Mouse (Mus musculus) intestine, embryonic 16.5 days (tissue): ENCODE measurements at regions not wholly inside any gene's neighbourhood (a gene's known extent, or its start where the extent isn't known, plus 50 kb on each side); places are given as distances from the start of the nearest gene placed in this dataset.
A peak's percentile ranks its signal among the peaks of the same experiment; 100 is the strongest.

Experiments
- ATAC-seq: fragments of 200-750 bp; cut with Nextera tagmentation; 2 replicates; pipeline ENCODE4 v1.8.0; 2017; ENCODE audit warnings: moderate TSS enrichment, moderate library complexity
- H3K27ac ChIP-seq: fragments of 300-500 bp; sonication (generic); 2 replicates; pipeline ENCODE4 v1.5.1; 2014; ENCODE audit warnings: mild to moderate bottlenecking, low read length
- H3K27me3 ChIP-seq: fragments of 300-500 bp; sonication (generic); replicated peaks from 2 replicates; pipeline ENCODE4 v1.6.1; 2014; ENCODE audit warnings: low read length, control low read depth, mixed read lengths; ENCODE audit not compliant: control insufficient read depth, insufficient read depth
- H3K36me3 ChIP-seq: fragments of 300-500 bp; sonication (generic); 2 replicates; pipeline ENCODE4 v1.6.1; 2014; ENCODE audit warnings: low read length, control low read depth; ENCODE audit not compliant: control insufficient read depth, insufficient read depth
- H3K4me1 ChIP-seq: fragments of 300-500 bp; sonication (generic); 2 replicates; pipeline ENCODE4 v1.6.1; 2014; ENCODE audit warnings: low read length, control low read depth, mixed read lengths; ENCODE audit not compliant: control insufficient read depth, insufficient read depth
- H3K4me2 ChIP-seq: fragments of 300-500 bp; sonication (generic); 2 replicates; pipeline ENCODE4 v1.6.1; 2014; ENCODE audit warnings: low read depth, low read length, control low read depth
- H3K4me3 ChIP-seq: fragments of 300-500 bp; sonication (generic); 2 replicates; pipeline ENCODE4 v1.5.1; 2014; ENCODE audit warnings: mild to moderate bottlenecking, low read length
- H3K9ac ChIP-seq: fragments of 300-500 bp; sonication (generic); 2 replicates; pipeline ENCODE4 v1.6.1; 2014; ENCODE audit warnings: low read depth, low read length
- H3K9me3 ChIP-seq: fragments of 300-500 bp; sonication (generic); 2 replicates; pipeline ENCODE4 v1.6.1; 2016; ENCODE audit warnings: low read length, control low read depth; ENCODE audit not compliant: control insufficient read depth
- WGBS: fragments of 180-500 bp; shearing (Covaris S2); extraction: QIAGEN DNeasy Blood & Tissue Kit; methylation state at CpG from one replicate; pipeline ENCODE4 v1.1.7; 2014; 5-methylcytosine and 5-hydroxymethylcytosine counted together

DNA sequence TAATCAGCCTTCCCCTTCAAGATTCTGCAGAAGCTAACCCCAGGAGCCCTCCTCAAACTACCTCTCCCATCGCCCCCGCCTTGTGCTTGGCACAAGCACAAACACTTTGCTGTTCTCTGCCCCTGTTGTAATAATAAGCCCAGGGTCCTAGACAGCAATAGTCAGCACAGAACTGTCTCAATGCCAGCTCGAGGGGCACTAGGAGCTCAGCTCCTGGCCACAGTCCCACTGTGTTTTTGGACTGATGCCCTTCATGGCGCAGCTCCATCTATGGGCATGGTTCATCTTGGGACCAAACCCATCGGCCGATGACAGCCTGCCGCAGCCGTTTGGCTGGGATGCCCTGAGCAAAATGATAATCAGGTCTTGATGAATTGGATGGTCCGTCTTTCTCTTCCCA, 165.5 kb upstream of the Egflam start:
- H3K4me2 ChIP-seq = no peak overlapping the region
- no peaks in the 10 kb centered on the region for H3K4me1 ChIP-seq
- no peak overlapping the region for H3K9ac ChIP-seq
- no peak overlapping the region for H3K4me3 ChIP-seq
- H3K27ac ChIP-seq = peak overlapping the region; percentile 39; the same call in 1 of the 2 replicates
- ATAC-seq = no peak
- no peaks in the 10 kb centered on the region for H3K36me3 ChIP-seq
- WGBS = 74% methylated on average over 9 of the region's 9 CpGs
- no peaks in the 10 kb centered on the region for H3K27me3 ChIP-seq
- no peaks in the 10 kb centered on the region for H3K9me3 ChIP-seq

GRCm38 (mm10) chr15:7572221-7572620, 174.0 kb upstream of the Egflam start:
- no peaks in the 10 kb centered on the region for H3K9me3 ChIP-seq
- no peak overlapping the region for H3K27ac ChIP-seq
- no peaks in the 10 kb centered on the region for H3K27me3 ChIP-seq
- H3K36me3 ChIP-seq = no peaks in the 10 kb centered on the region
- no peak overlapping the region for H3K9ac ChIP-seq
- 93% methylated on average over 1 of the region's 1 CpGs for WGBS
- no peak for ATAC-seq
- H3K4me3 ChIP-seq = no peak overlapping the region
- H3K4me2 ChIP-seq = no peak overlapping the region
- no peaks in the 10 kb centered on the region for H3K4me1 ChIP-seq

DNA sequence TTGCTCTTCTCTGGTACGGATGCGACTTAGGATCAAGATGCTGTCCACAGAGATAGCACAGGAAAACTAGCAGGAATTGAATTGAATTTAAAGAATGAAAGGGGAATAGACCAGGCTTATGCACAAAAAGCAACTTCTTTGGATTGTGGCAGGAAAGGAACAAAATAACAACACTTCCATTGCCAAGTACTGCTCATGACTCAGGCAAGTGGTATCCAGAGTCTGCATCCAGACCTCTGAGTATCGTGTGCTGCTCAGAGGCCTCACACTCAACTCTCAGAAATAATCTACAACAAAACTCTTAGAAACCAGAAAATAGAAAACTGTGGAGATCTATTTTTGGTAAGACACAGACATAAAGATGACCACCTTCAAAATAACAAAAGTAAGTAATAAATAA, 176.1 kb upstream of the Egflam start:
- ATAC-seq = no peak
- H3K4me1 ChIP-seq = no peaks in the 10 kb centered on the region
- no peak overlapping the region for H3K9ac ChIP-seq
- no peaks in the 10 kb centered on the region for H3K36me3 ChIP-seq
- 65% methylated on average over 3 of the region's 3 CpGs for WGBS
- H3K4me2 ChIP-seq = no peak overlapping the region
- no peaks in the 10 kb centered on the region for H3K27me3 ChIP-seq
- no peak overlapping the region; the same call in 1 of the 2 replicates for H3K27ac ChIP-seq
- no peak overlapping the region for H3K4me3 ChIP-seq
- H3K9me3 ChIP-seq = no peaks in the 10 kb centered on the region

DNA sequence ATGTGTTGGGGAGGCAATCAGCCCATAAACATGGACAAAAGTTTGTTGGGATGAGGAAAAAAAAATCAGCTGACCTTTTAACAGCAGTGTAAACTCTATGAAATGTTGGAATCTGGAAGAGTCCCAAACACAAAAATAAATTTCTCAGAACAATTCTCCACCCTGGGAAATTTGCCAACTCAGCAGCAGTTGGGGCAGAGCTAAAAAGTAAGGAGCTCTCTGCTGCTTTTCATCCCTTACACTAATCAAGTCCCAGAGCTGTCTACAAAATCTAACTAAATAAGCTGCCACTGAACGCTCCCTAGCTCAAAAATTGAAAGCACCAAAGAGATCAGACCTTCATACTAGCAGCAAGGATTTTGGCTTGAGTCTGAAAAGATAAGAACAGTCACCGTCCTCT, 176.6 kb upstream of the Egflam start:
- no peak for ATAC-seq
- WGBS = 35% methylated on average over 2 of the region's 2 CpGs
- Histone ChIP-seq H3K27ac (no peak overlapping the region), H3K9me3 (no peaks in the 10 kb centered on the region), H3K4me2 (no peak overlapping the region), H3K9ac (no peak overlapping the region), H3K4me1 (no peaks in the 10 kb centered on the region), H3K27me3 (no peaks in the 10 kb centered on the region), H3K36me3 (no peaks in the 10 kb centered on the region), H3K4me3 (no peak overlapping the region)

DNA sequence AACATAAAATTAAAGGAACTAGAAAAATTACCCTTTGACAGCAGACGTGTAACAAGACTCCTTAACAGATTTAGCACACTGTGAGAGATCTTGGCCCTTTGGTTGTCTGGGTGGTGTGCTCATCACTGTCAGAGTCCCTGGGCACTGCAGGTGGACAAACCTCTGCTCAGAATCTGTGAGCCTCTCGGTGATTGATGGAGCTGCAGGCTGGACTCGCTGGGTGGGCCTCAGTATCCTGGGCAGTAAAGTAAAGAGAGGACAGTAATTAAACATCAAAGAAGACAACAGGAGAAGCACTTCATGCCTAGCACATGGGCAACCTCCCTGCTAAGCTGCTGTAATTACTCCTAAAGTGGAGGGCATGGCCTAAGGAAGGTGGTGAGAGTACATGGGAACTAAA, 180.2 kb upstream of the Egflam start:
- Histone ChIP-seq H3K36me3 (no peaks in the 10 kb centered on the region), H3K9ac (no peak overlapping the region), H3K4me3 (no peak overlapping the region), H3K9me3 (no peaks in the 10 kb centered on the region), H3K4me2 (no peak overlapping the region), H3K4me1 (no peaks in the 10 kb centered on the region), H3K27ac (no peak overlapping the region), H3K27me3 (no peaks in the 10 kb centered on the region)
- no peak for ATAC-seq
- 44% methylated on average over 3 of the region's 3 CpGs for WGBS

- no peak overlapping the region for H3K9ac ChIP-seq
- no peak overlapping the region for H3K4me3 ChIP-seq
- no peak overlapping the region for H3K27ac ChIP-seq
- 94% methylated on average over 3 of the region's 3 CpGs for WGBS
- no peak overlapping the region for H3K4me2 ChIP-seq
- H3K4me1 ChIP-seq = peaks cover 2% of the 10 kb centered on the region; the same call in 1 of the 2 replicates
- ATAC-seq = no peak
- no peaks in the 10 kb centered on the region for H3K9me3 ChIP-seq
- no peaks in the 10 kb centered on the region for H3K27me3 ChIP-seq
- no peaks in the 10 kb centered on the region for H3K36me3 ChIP-seq
These were observed 189.0 kb upstream of the Egflam start for GRCm38 (mm10) chr15:7587210-7587609.

- no peaks in the 10 kb centered on the region for H3K36me3 ChIP-seq
- H3K27me3 ChIP-seq = no peaks in the 10 kb centered on the region
- no peak for ATAC-seq
- no peaks in the 10 kb centered on the region for H3K9me3 ChIP-seq
- no peak overlapping the region for H3K4me2 ChIP-seq
- H3K4me1 ChIP-seq = peaks cover 2% of the 10 kb centered on the region; the same call in 1 of the 2 replicates
- H3K4me3 ChIP-seq = no peak overlapping the region
- H3K9ac ChIP-seq = no peak overlapping the region
- H3K27ac ChIP-seq = no peak overlapping the region
These were observed 193.3 kb upstream of the Egflam start for GRCm38 (mm10) chr15:7591486-7591885.

- Histone ChIP-seq H3K4me2 (no peak overlapping the region), H3K4me1 (no peaks in the 10 kb centered on the region), H3K4me3 (no peak overlapping the region), H3K36me3 (no peaks in the 10 kb centered on the region), H3K27ac (no peak overlapping the region), H3K9me3 (no peaks in the 10 kb centered on the region), H3K27me3 (no peaks in the 10 kb centered on the region), H3K9ac (no peak overlapping the region)
- ATAC-seq = no peak
- WGBS = 78% methylated on average over 4 of the region's 4 CpGs
These were observed 199.1 kb upstream of the Egflam start for GRCm38 (mm10) chr15:7597335-7597734.

GRCm38 (mm10) chr15:7597805-7598204, 199.6 kb upstream of the Egflam start:
- no peaks in the 10 kb centered on the region for H3K27me3 ChIP-seq
- no peak overlapping the region for H3K4me3 ChIP-seq
- H3K4me2 ChIP-seq = no peak overlapping the region
- no peaks in the 10 kb centered on the region for H3K36me3 ChIP-seq
- ATAC-seq = no peak
- H3K9me3 ChIP-seq = no peaks in the 10 kb centered on the region
- H3K9ac ChIP-seq = no peak overlapping the region
- H3K27ac ChIP-seq = no peak overlapping the region
- no peaks in the 10 kb centered on the region for H3K4me1 ChIP-seq

GRCm38 (mm10) chr15:7601540-7601939, 203.3 kb upstream of the Egflam start:
- H3K4me1 ChIP-seq = no peaks in the 10 kb centered on the region

More at GRCm38 (mm10) chr15:7601540-7601939, 203.3 kb upstream of the Egflam start:
- Histone ChIP-seq H3K27ac (no peak overlapping the region), H3K4me2 (no peak overlapping the region), H3K4me3 (no peak overlapping the region), H3K9me3 (no peaks in the 10 kb centered on the region), H3K36me3 (no peaks in the 10 kb centered on the region), H3K27me3 (no peaks in the 10 kb centered on the region), H3K9ac (no peak overlapping the region)
- 90% methylated on average over 2 of the region's 2 CpGs for WGBS
- ATAC-seq = no peak
